Mouse (Mus musculus) macrophage (primary cell): ENCODE data around the gene Emc6. TPM values are rescaled to one million over a fixed set of nuclear protein-coding genes. Genes with fewer than 3 reads are reported as not detected.

Experiments
- H3K27ac ChIP-seq: fragments of 350-480 bp; formaldehyde crosslinking; 2 replicates; pipeline ENCODE4 v1.9.0; 2021
- H3K36me3 ChIP-seq: fragments of 350-480 bp; formaldehyde crosslinking; 2 replicates; pipeline ENCODE4 v1.9.0; 2021; ENCODE audit errors: inconsistent target
- H3K4me3 ChIP-seq: fragments of 350-480 bp; formaldehyde crosslinking; 2 replicates; pipeline ENCODE4 v1.9.0; 2021; ENCODE audit errors: inconsistent target
- H3K79me2 ChIP-seq: fragments of 350-480 bp; formaldehyde crosslinking; 2 replicates; pipeline ENCODE4 v1.9.0; 2021; ENCODE audit errors: inconsistent target
- WGBS: methylation state at CpG from one replicate; pipeline ENCODE4 v1.1.7; 2026; ENCODE audit warnings: inconsistent platforms; ENCODE audit not compliant: missing documents; 5-methylcytosine and 5-hydroxymethylcytosine counted together
- polyA plus RNA-seq: library from polyadenylated mRNA; stranded (reverse); fragments of 250-400 nt; gene quantifications from 3 replicates; pipeline ENCODE4 v1.2.4, GENCODE M21; 2018; ENCODE audit warnings: inconsistent platforms

Gene Emc6
- polyA plus RNA-seq, 1 experiment from 2014 or later = 17.6 TPM

GRCm38 (mm10) chr11:73198603-73199229 lies 21.9 kb upstream of the Emc6 start, which contains the start of gene Ctns:
TSS of gene Ctns (minus strand) at chr11:73199042.
- peak within 1 kb of the TSS; percentile 81 for H3K27ac ChIP-seq
- no peaks in the 10 kb centered on the region; the same call in 1 of the 2 replicates for H3K36me3 ChIP-seq
- peak within 1 kb of the TSS; percentile 94 for H3K4me3 ChIP-seq
- H3K79me2 ChIP-seq = peaks cover 36% of the 10 kb centered on the region
- WGBS = 1% methylated on average over 22 of the region's 22 CpGs

GRCm38 (mm10) chr11:73198190-73198589 lies 21.4 kb upstream of the Emc6 start:
- Histone ChIP-seq H3K27ac (peak overlapping the region; percentile 81), H3K4me3 (peak overlapping the region; percentile 94), H3K36me3 (no peaks in the 10 kb centered on the region; the same call in 1 of the 2 replicates), H3K79me2 (peaks cover 36% of the 10 kb centered on the region)
- 22% methylated on average over 1 of the region's 1 CpGs for WGBS

GRCm38 (mm10) chr11:73194444-73194843 lies 17.6 kb upstream of the Emc6 start:
- peaks cover 31% of the 10 kb centered on the region for H3K36me3 ChIP-seq
- H3K27ac ChIP-seq = no peak overlapping the region
- peaks cover 36% of the 10 kb centered on the region for H3K79me2 ChIP-seq
- 82% methylated on average over 2 of the region's 2 CpGs for WGBS
- no peak overlapping the region for H3K4me3 ChIP-seq

- Histone ChIP-seq H3K36me3 (peaks cover 45% of the 10 kb centered on the region), H3K4me3 (no peak overlapping the region), H3K27ac (peak overlapping the region; percentile 42), H3K79me2 (peaks cover 28% of the 10 kb centered on the region)
- WGBS = 23% methylated on average over 6 of the region's 6 CpGs
Observed at GRCm38 (mm10) chr11:73193047-73193446, 16.2 kb upstream of the Emc6 start.

GRCm38 (mm10) chr11:73187231-73187630 lies 10.4 kb upstream of the Emc6 start:
- H3K79me2 ChIP-seq = no peaks in the 10 kb centered on the region
- no peak overlapping the region for H3K4me3 ChIP-seq
- no peak overlapping the region for H3K27ac ChIP-seq
- H3K36me3 ChIP-seq = peaks cover 79% of the 10 kb centered on the region
- 97% methylated on average over 6 of the region's 6 CpGs for WGBS

GRCm38 (mm10) chr11:73185872-73186615 lies 9.2 kb upstream of the Emc6 start:
- WGBS = 60% methylated on average over 10 of the region's 10 CpGs
- H3K4me3 ChIP-seq = no peak overlapping the region
- H3K27ac ChIP-seq = peak overlapping the region; percentile 10; the same call in 1 of the 2 replicates
- no peaks in the 10 kb centered on the region for H3K79me2 ChIP-seq
- peaks cover 68% of the 10 kb centered on the region for H3K36me3 ChIP-seq

- H3K36me3 ChIP-seq = peaks cover 4% of the 10 kb centered on the region; the same call in 1 of the 2 replicates
- 32% methylated on average over 2 of the region's 2 CpGs for WGBS
- H3K4me3 ChIP-seq = peak overlapping the region; percentile 93
- H3K79me2 ChIP-seq = peaks cover 64% of the 10 kb centered on the region
- no peak overlapping the region for H3K27ac ChIP-seq
Observed at GRCm38 (mm10) chr11:73177895-73178294, 1.1 kb upstream of the Emc6 start.

GRCm38 (mm10) chr11:73177509-73177875 lies 655 bp upstream of the Emc6 start:
- Histone ChIP-seq H3K79me2 (peaks cover 68% of the 10 kb centered on the region), H3K4me3 (peak overlapping the region; percentile 93), H3K27ac (peak overlapping the region; percentile 81), H3K36me3 (peaks cover 4% of the 10 kb centered on the region; the same call in 1 of the 2 replicates)
- whole genome bisulfite sequencing = 1% methylated on average over 28 of the region's 28 CpGs

- Histone ChIP-seq H3K79me2 (peaks cover 78% of the 10 kb centered on the region), H3K36me3 (no peaks in the 10 kb centered on the region; the same call in 1 of the 2 replicates), H3K27ac (peak overlapping the region; percentile 17; the same call in 1 of the 2 replicates), H3K4me3 (peak overlapping the region; percentile 93)
- 2% methylated on average over 13 of the region's 15 CpGs for WGBS
Observed at GRCm38 (mm10) chr11:73176186-73176585, 651 bp downstream of the Emc6 start.

GRCm38 (mm10) chr11:73175612-73176011 lies 1.2 kb downstream of the Emc6 start:
- 36% methylated on average over 8 of the region's 8 CpGs for WGBS
- 0 out of 2 replicates have a peak overlapping the region, but pooled peaks have one; percentile 17 for H3K27ac ChIP-seq
- H3K36me3 ChIP-seq = no peaks in the 10 kb centered on the region; the same call in 1 of the 2 replicates
- peak overlapping the region; percentile 93 for H3K4me3 ChIP-seq
- H3K79me2 ChIP-seq = peaks cover 78% of the 10 kb centered on the region

- no peak overlapping the region for H3K27ac ChIP-seq
- 60% methylated on average over 5 of the region's 5 CpGs for WGBS
- H3K36me3 ChIP-seq = no peaks in the 10 kb centered on the region
- H3K79me2 ChIP-seq = peaks cover 50% of the 10 kb centered on the region
- H3K4me3 ChIP-seq = no peak overlapping the region
Observed at GRCm38 (mm10) chr11:73172186-73172585, 4.7 kb downstream of the Emc6 start.

- Histone ChIP-seq H3K27ac (no peak overlapping the region), H3K36me3 (no peaks in the 10 kb centered on the region), H3K79me2 (peaks cover 27% of the 10 kb centered on the region), H3K4me3 (no peak overlapping the region)
- 69% methylated on average over 4 of the region's 4 CpGs for WGBS
Observed at GRCm38 (mm10) chr11:73169231-73169630, 7.6 kb downstream of the Emc6 start.

- WGBS = 83% methylated on average over 6 of the region's 6 CpGs
- H3K36me3 ChIP-seq = no peaks in the 10 kb centered on the region
- peaks cover 20% of the 10 kb centered on the region for H3K79me2 ChIP-seq
- no peak overlapping the region for H3K27ac ChIP-seq
- H3K4me3 ChIP-seq = no peak overlapping the region
Observed at GRCm38 (mm10) chr11:73168576-73168975, 8.3 kb downstream of the Emc6 start.

GRCm38 (mm10) chr11:73168071-73168470 lies 8.8 kb downstream of the Emc6 start:
- Histone ChIP-seq H3K36me3 (no peaks in the 10 kb centered on the region), H3K27ac (no peak overlapping the region), H3K79me2 (peaks cover 15% of the 10 kb centered on the region; the same call in 1 of the 2 replicates), H3K4me3 (no peak overlapping the region)
- WGBS = 96% methylated on average over 8 of the region's 8 CpGs

- Histone ChIP-seq H3K27ac (no peak overlapping the region), H3K36me3 (no peaks in the 10 kb centered on the region), H3K4me3 (no peak overlapping the region), H3K79me2 (no peaks in the 10 kb centered on the region)
- 3% methylated on average over 5 of the region's 5 CpGs for WGBS
Observed at GRCm38 (mm10) chr11:73162284-73162683, 14.6 kb downstream of the Emc6 start.
